Mouse (Mus musculus) MEL (cell line): ENCODE measurements around the gene Apol7e.

Source experiments
- CTCF ChIP-seq, 3 experiments: IDR thresholded peaks in 2 of 3; conservative IDR thresholded peaks in 1 of 3; 2 replicates each; pipeline ENCODE4 v1.5.1; 2011 to 2012; ENCODE audit warnings: low read length in 3 of 3, low read depth in 2 of 3, mild to moderate bottlenecking in 2 of 3, improper control_type of control experiment in 1 of 3, inconsistent platforms in 1 of 3, mixed read lengths in 1 of 3, moderate library complexity in 1 of 3; ENCODE audit not compliant: control insufficient read depth in 1 of 3, insufficient read depth in 1 of 3, poor library complexity in 1 of 3, severe bottlenecking in 1 of 3
- EP300 ChIP-seq, 2 experiments: IDR thresholded peaks; 2 replicates each; pipeline ENCODE4 v1.6.1; 2011; ENCODE audit warnings: improper control_type of control experiment in 2 of 2, low read length in 2 of 2, low read depth in 1 of 2, mild to moderate bottlenecking in 1 of 2
- GABPA ChIP-seq: IDR thresholded peaks from 2 replicates; pipeline ENCODE4 v1.6.1; 2012; ENCODE audit warnings: low read depth, mild to moderate bottlenecking, inconsistent platforms, low read length, improper control_type of control experiment, moderate library complexity
- MAX ChIP-seq: IDR thresholded peaks from 2 replicates; pipeline ENCODE4 v1.6.1; 2011; ENCODE audit warnings: low read length, improper control_type of control experiment
- MYC ChIP-seq: IDR thresholded peaks from 2 replicates; pipeline ENCODE4 v1.6.1; 2011; ENCODE audit warnings: low read depth, mild to moderate bottlenecking, low read length, improper control_type of control experiment, moderate library complexity
- POLR2A ChIP-seq, 2 experiments: IDR thresholded peaks; 2 replicates each; pipeline ENCODE4 v1.6.1; 2011 to 2012; ENCODE audit warnings: low read length in 2 of 2, mild to moderate bottlenecking in 2 of 2, control low read depth in 1 of 2, improper control_type of control experiment in 1 of 2, low read depth in 1 of 2, moderate library complexity in 1 of 2; ENCODE audit not compliant: control insufficient read depth in 1 of 2, insufficient read depth in 1 of 2, poor library complexity in 1 of 2
- POLR2AphosphoS2 ChIP-seq: IDR thresholded peaks from 2 replicates; pipeline ENCODE4 v1.6.1; 2011; ENCODE audit warnings: low read length, improper control_type of control experiment
- RAD21 ChIP-seq: IDR thresholded peaks from 2 replicates; pipeline ENCODE4 v1.6.1; 2011; ENCODE audit warnings: mild to moderate bottlenecking, low read depth, low read length, improper control_type of control experiment
- RCOR1 ChIP-seq: IDR thresholded peaks from 2 replicates; pipeline ENCODE4 v1.6.1; 2012; ENCODE audit warnings: low read depth, mild to moderate bottlenecking, inconsistent platforms, low read length, improper control_type of control experiment
- SIN3A ChIP-seq: IDR thresholded peaks from 2 replicates; pipeline ENCODE4 v1.6.1; 2012; ENCODE audit warnings: low read length, improper control_type of control experiment, inconsistent platforms
- TCF12 ChIP-seq: IDR thresholded peaks from 2 replicates; pipeline ENCODE4 v1.6.1; 2014; ENCODE audit warnings: low read depth, mild to moderate bottlenecking, inconsistent platforms, low read length, improper control_type of control experiment, moderate library complexity
- ZNF384 ChIP-seq: IDR thresholded peaks from 2 replicates; pipeline ENCODE4 v1.6.1; 2012; ENCODE audit warnings: low read depth, mild to moderate bottlenecking, inconsistent platforms, low read length, improper control_type of control experiment

DNA sequence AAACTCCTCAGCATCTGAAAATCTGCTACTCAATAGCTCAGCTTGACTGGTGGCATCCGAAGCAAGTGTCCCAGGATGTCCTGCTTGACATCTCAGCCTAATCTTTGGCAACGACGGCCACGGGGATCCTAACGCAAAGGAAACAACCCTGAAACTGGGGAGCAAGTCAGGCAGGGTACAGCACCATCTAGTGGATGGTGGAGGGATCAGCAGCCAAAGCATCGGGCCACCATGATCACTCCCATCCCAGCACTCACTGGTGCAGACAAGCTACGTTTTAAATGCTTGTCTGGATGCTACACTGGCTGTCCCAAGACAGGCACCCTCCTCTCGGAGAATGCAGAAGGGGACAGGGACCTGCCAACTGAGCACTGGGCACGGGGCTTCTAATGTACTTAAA is 58.2 kb downstream of the Apol7e start, which contains the start of gene Apol8:
- TF ChIP-seq RCOR1 (no peak), CTCF (IDR thresholded peaks at IDR 0.05 in 2 of 3, conservative IDR thresholded peaks at IDR 0.05 in 1 of 3; ENCODE audit: control insufficient read depth in 1 of 3, insufficient read depth in 1 of 3, low read depth in 2 of 3, low read length in 3 of 3, poor library complexity in 1 of 3, severe bottlenecking in 1 of 3) (peak; percentile 93 to 99 (median 94)), POLR2AphosphoS2 (no peak), SIN3A (no peak), MYC (no peak), TCF12 (no peak), GABPA (no peak), POLR2A (IDR thresholded peaks at IDR 0.05; ENCODE audit: control insufficient read depth in 1 of 2, insufficient read depth in 1 of 2, low read depth in 1 of 2, low read length in 2 of 2, poor library complexity in 1 of 2) (no peak), EP300 (IDR thresholded peaks at IDR 0.05; ENCODE audit: low read depth in 1 of 2, low read length in 2 of 2) (no peak), ZNF384 (no peak), RAD21 (peak; percentile 64), MAX (no peak)
